Mouse (Mus musculus): ENCODE data around the gene Csmd2.

GRCm38 (mm10) chr4:128489521-128490100, 502.0 kb downstream of the Csmd2 start:
- TF ChIP-seq CTCF (IDR thresholded peaks at IDR 0.05; ENCODE audit: low read depth, low read length) (no peak), GATA1 (IDR thresholded peaks at IDR 0.05; ENCODE audit: borderline replicate concordance, low read length) (no peak), POLR2AphosphoS5 (IDR thresholded peaks at IDR 0.05; ENCODE audit: insufficient replicate concordance, low read depth, low read length) (no peak)
